Mouse (Mus musculus): ENCODE results near the gene 4933415A04Rik.
A peak's percentile ranks its signal among the peaks of the same experiment; 100 is the strongest.

Gene 4933415A04Rik

GRCm38 (mm10) chr11:43586324-43587090 lies at the start of gene 4933415A04Rik:
Gene 4933415A04Rik (plus strand): TSS chr11:43587040.
- peak; percentile 56 to 85 for DNase-seq (ENCODE audit: low spot score in 2 of 2)

GRCm38 (mm10) chr11:43537074-43537473 lies 49.8 kb upstream of the 4933415A04Rik start:
- no peak for DNase-seq (ENCODE audit: low spot score in 2 of 2)

GRCm38 (mm10) chr11:43539863-43540262 lies 47.0 kb upstream of the 4933415A04Rik start:
- DNase-seq (ENCODE audit: low spot score in 2 of 2), result no peak

GRCm38 (mm10) chr11:43543711-43544466 lies 43.0 kb upstream of the 4933415A04Rik start:
- no peak for DNase-seq (ENCODE audit: low spot score in 2 of 2)

- DNase-seq (ENCODE audit: low spot score in 2 of 2), result no peak
Measured at GRCm38 (mm10) chr11:43544819-43545218, 42.0 kb upstream of the 4933415A04Rik start.

- no peak for DNase-seq (ENCODE audit: low spot score in 2 of 2)
Measured at GRCm38 (mm10) chr11:43545873-43546475, 40.9 kb upstream of the 4933415A04Rik start.

GRCm38 (mm10) chr11:43546678-43547077 lies 40.2 kb upstream of the 4933415A04Rik start:
- no peak for DNase-seq (ENCODE audit: low spot score in 2 of 2)

GRCm38 (mm10) chr11:43548148-43548547 lies 38.7 kb upstream of the 4933415A04Rik start:
- no peak for DNase-seq (ENCODE audit: low spot score in 2 of 2)

GRCm38 (mm10) chr11:43548657-43549435 lies 38.0 kb upstream of the 4933415A04Rik start:
- DNase-seq (ENCODE audit: low spot score in 2 of 2), result no peak

GRCm38 (mm10) chr11:43549701-43550100 lies 37.1 kb upstream of the 4933415A04Rik start:
- DNase-seq (ENCODE audit: low spot score in 2 of 2), result no peak

GRCm38 (mm10) chr11:43551756-43552155 lies 35.1 kb upstream of the 4933415A04Rik start:
- no peak for DNase-seq (ENCODE audit: low spot score in 2 of 2)

GRCm38 (mm10) chr11:43552675-43553074 lies 34.2 kb upstream of the 4933415A04Rik start:
- no peak for DNase-seq (ENCODE audit: low spot score in 2 of 2)

GRCm38 (mm10) chr11:43556538-43556937 lies 30.3 kb upstream of the 4933415A04Rik start:
- DNase-seq (ENCODE audit: low spot score in 2 of 2), result no peak

- DNase-seq (ENCODE audit: low spot score in 2 of 2), result no peak
Measured at GRCm38 (mm10) chr11:43559515-43560292, 27.1 kb upstream of the 4933415A04Rik start.

- DNase-seq (ENCODE audit: low spot score in 2 of 2), result no peak
Measured at GRCm38 (mm10) chr11:43563654-43564244, 23.1 kb upstream of the 4933415A04Rik start.

GRCm38 (mm10) chr11:43565414-43565813 lies 21.4 kb upstream of the 4933415A04Rik start:
- no peak for DNase-seq (ENCODE audit: low spot score in 2 of 2)

GRCm38 (mm10) chr11:43565852-43566251 lies 21.0 kb upstream of the 4933415A04Rik start:
- DNase-seq (ENCODE audit: low spot score in 2 of 2), result no peak

- DNase-seq (ENCODE audit: low spot score in 2 of 2), result no peak
Measured at GRCm38 (mm10) chr11:43566696-43567095, 20.1 kb upstream of the 4933415A04Rik start.

- peak; percentile 39 to 78 for DNase-seq (ENCODE audit: low spot score in 2 of 2)
Measured at GRCm38 (mm10) chr11:43568263-43568662, 18.6 kb upstream of the 4933415A04Rik start.

- DNase-seq (ENCODE audit: low spot score in 2 of 2), result no peak
Measured at GRCm38 (mm10) chr11:43569188-43569587, 17.7 kb upstream of the 4933415A04Rik start.
